Mouse (Mus musculus) heart, embryonic 12.5 days (tissue): ENCODE results near the gene Gpc2. TPM values are rescaled to one million over a fixed set of nuclear protein-coding genes. Genes with fewer than 3 reads are reported as not detected.

Experiments
- ATAC-seq: fragments of 200-750 bp; cut with Nextera tagmentation; 2 replicates; pipeline ENCODE4 v1.8.0; 2017; ENCODE audit warnings: moderate TSS enrichment, moderate library complexity; ENCODE audit not compliant: insufficient number of reproducible peaks, low FRiP score
- H3K27ac ChIP-seq: fragments of 300-500 bp; sonication (generic); 2 replicates; pipeline ENCODE4 v1.5.1; 2016; ENCODE audit warnings: mild to moderate bottlenecking, moderate library complexity; ENCODE audit not compliant: poor library complexity, severe bottlenecking
- H3K27me3 ChIP-seq: fragments of 300-500 bp; sonication (generic); replicated peaks from 2 replicates; pipeline ENCODE4 v1.6.1; 2016; ENCODE audit warnings: mild to moderate bottlenecking, moderate library complexity
- H3K36me3 ChIP-seq: fragments of 300-500 bp; sonication (generic); 2 replicates; pipeline ENCODE4 v1.6.1; 2016; ENCODE audit warnings: mild to moderate bottlenecking, moderate library complexity
- H3K4me1 ChIP-seq: fragments of 300-500 bp; sonication (generic); replicated peaks from 2 replicates; pipeline ENCODE4 v1.6.1; 2016; ENCODE audit warnings: mild to moderate bottlenecking
- H3K4me2 ChIP-seq: fragments of 300-500 bp; sonication (generic); 2 replicates; pipeline ENCODE4 v1.6.1; 2016; ENCODE audit warnings: mild to moderate bottlenecking, moderate library complexity
- H3K4me3 ChIP-seq: fragments of 300-500 bp; sonication (generic); 2 replicates; pipeline ENCODE4 v1.5.1; 2016; ENCODE audit warnings: mild to moderate bottlenecking
- H3K9ac ChIP-seq: fragments of 300-500 bp; sonication (generic); 2 replicates; pipeline ENCODE4 v1.6.1; 2016; ENCODE audit warnings: mild to moderate bottlenecking, moderate library complexity
- H3K9me3 ChIP-seq: fragments of 300-500 bp; sonication (generic); replicated peaks from 2 replicates; pipeline ENCODE4 v1.6.1; 2016; ENCODE audit warnings: mild to moderate bottlenecking, moderate library complexity
- WGBS: fragments of 180-500 bp; shearing (Covaris S2); methylation state at CpG from one replicate; pipeline ENCODE4 v1.1.7; 2016; 5-methylcytosine and 5-hydroxymethylcytosine counted together
- polyA plus RNA-seq: library from polyadenylated mRNA; unstranded; fragments of >200 nt; fragmentation: Nextera tagmentation; extraction: Ambion mirVana; gene quantifications from 2 replicates; pipeline ENCODE4 v1.2.1, GENCODE M21; 2016

Gene Gpc2
- polyA plus RNA-seq, 1 experiment from 2014 or later = 15.1 TPM

DNA sequence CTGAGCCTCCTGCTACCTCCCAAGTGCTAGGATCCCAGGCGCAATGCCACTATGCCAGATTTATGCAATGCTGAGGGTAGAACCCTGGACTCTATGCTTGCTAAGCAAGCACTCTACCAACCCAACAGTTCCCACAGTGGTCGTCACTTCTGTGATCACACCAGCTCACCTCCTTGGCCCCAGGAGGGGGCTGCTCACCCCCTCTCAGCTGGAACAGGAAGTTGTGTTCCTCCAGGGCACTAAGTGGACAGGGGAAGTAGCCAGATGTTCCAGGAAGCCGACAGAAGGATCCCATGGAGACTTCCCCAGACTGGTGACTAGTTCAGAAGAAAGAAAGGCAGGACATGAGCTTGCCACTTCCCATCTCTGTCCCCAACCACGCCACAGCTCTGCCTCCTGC is 17.8 kb downstream of the Gpc2 start:
- H3K36me3 ChIP-seq = peaks cover 53% of the 10 kb centered on the region
- H3K9me3 ChIP-seq = no peaks in the 10 kb centered on the region
- WGBS = 63% methylated on average over 4 of the region's 4 CpGs
- no peak overlapping the region for H3K4me2 ChIP-seq
- H3K4me3 ChIP-seq = no peak overlapping the region
- no peak overlapping the region for H3K27ac ChIP-seq
- peak overlapping the region; percentile 97 for H3K9ac ChIP-seq
- H3K27me3 ChIP-seq = no peaks in the 10 kb centered on the region
- H3K4me1 ChIP-seq = peaks cover 57% of the 10 kb centered on the region
- no peak for ATAC-seq

DNA sequence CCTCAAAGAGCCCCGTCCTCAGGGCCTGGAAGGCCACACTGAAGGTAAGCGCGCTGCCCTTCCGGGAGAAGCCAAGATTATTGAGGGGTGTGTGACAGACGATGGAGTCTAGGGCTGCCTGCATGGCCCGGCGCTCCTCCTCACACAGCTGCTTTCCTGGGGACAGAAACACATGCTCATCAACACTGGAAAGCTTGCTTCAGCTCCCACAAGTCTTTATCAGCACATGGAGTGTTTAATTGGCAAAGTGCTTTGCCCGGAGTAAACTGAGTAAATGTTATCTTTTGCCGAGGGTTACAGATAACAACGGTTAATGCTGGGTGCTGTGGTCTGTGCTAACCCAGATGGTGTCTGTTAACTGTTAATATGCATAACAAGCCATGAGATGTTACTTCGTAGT is 19.0 kb downstream of the Gpc2 start:
- Histone ChIP-seq H3K4me2 (no peak overlapping the region), H3K36me3 (peaks cover 44% of the 10 kb centered on the region), H3K4me1 (peaks cover 67% of the 10 kb centered on the region), H3K9me3 (no peaks in the 10 kb centered on the region), H3K4me3 (no peak overlapping the region), H3K27ac (no peak overlapping the region), H3K9ac (peak overlapping the region; percentile 39; the same call in 1 of the 2 replicates), H3K27me3 (no peaks in the 10 kb centered on the region)
- WGBS = 48% methylated on average over 11 of the region's 11 CpGs
- ATAC-seq = no peak

DNA sequence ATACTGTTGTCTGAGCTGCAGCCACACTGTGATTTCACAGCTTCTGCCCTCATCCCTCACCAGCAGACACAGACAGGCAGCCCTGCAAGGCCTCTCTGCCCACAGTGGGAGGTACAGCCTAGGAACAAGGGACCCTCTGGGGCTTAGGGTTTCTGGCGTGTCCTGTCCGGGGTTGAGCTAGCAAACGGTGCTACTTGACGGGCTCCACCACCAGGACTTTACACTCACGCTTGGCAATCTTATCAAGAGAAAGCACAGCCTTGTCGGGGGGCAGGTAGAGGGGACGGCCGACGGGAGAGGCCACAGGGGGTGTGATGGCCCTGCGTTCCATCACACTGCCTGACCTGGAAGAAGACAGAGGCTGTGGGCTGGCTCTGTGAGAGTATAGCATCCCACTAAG is 19.8 kb downstream of the Gpc2 start:
- peak overlapping the region; percentile 39; the same call in 1 of the 2 replicates for H3K9ac ChIP-seq
- H3K4me1 ChIP-seq = peaks cover 68% of the 10 kb centered on the region
- H3K27ac ChIP-seq = 0 out of 2 replicates have a peak overlapping the region, but pooled peaks have one; percentile 24

GRCm38 (mm10) chr5:138258993-138259392 is 20.8 kb downstream of the Gpc2 start:
- H3K4me1 ChIP-seq = peaks cover 65% of the 10 kb centered on the region
- H3K9me3 ChIP-seq = no peaks in the 10 kb centered on the region
- peak overlapping the region; percentile 48; the same call in 1 of the 2 replicates for H3K27ac ChIP-seq
- no peak overlapping the region for H3K4me2 ChIP-seq
- H3K36me3 ChIP-seq = peaks cover 42% of the 10 kb centered on the region
- H3K4me3 ChIP-seq = no peak overlapping the region
- H3K9ac ChIP-seq = peak overlapping the region; percentile 24; the same call in 1 of the 2 replicates
- ATAC-seq = no peak
- H3K27me3 ChIP-seq = no peaks in the 10 kb centered on the region
- WGBS = 37% methylated on average over 7 of the region's 7 CpGs

More for the DNA sequence above, 19.8 kb downstream of the Gpc2 start:
- Histone ChIP-seq H3K4me2 (0 out of 2 replicates have a peak overlapping the region, but pooled peaks have one; percentile 12), H3K36me3 (peaks cover 42% of the 10 kb centered on the region), H3K9me3 (no peaks in the 10 kb centered on the region), H3K4me3 (no peak overlapping the region), H3K27me3 (no peaks in the 10 kb centered on the region)
- WGBS = 39% methylated on average over 10 of the region's 10 CpGs
- ATAC-seq = no peak

DNA sequence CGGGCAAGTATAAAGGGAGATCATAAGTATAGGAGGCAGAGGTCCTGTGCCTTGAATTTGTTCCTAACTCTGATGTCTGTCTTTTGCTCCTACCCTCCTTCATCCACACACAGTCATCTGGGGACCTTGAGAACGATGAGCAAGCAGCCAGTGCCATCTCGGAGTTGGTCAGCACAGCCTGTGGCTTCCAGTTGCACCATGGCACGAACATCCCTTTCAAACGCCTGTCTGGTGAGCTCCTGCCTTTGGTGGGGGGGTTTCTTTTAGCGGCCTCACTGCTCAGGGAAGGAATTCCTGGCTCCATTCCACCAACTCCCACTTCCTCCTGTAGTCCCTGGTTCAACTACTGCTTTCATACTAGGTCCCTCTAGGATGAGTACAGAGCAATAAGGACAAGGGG is 21.3 kb downstream of the Gpc2 start:
- no peak overlapping the region for H3K9ac ChIP-seq
- no peak overlapping the region for H3K4me3 ChIP-seq
- H3K36me3 ChIP-seq = peaks cover 42% of the 10 kb centered on the region
- no peak for ATAC-seq
- peaks cover 65% of the 10 kb centered on the region for H3K4me1 ChIP-seq
- no peaks in the 10 kb centered on the region for H3K9me3 ChIP-seq
- WGBS = 62% methylated on average over 6 of the region's 6 CpGs
- H3K4me2 ChIP-seq = no peak overlapping the region
- peak overlapping the region; percentile 29 for H3K27ac ChIP-seq
- H3K27me3 ChIP-seq = no peaks in the 10 kb centered on the region

DNA sequence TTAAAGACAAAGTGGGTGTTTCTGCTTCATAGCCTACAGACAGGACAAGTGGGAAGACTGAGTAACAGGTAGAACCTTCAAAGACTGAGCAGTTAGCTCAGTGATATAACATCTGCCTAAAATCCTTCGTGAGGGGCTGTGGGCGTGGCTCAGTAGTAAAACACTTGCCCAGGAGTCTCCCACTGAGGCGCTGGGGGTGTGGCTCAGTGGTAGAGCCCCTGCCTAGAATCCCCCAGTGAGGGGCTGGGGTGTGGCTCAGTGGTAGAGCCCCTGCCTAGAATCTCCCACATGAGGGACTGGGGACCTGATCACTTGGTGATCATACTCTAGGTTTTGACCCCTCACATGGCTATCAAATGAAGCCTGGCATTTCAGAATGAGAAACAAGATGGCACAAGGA is 21.7 kb downstream of the Gpc2 start:
- Histone ChIP-seq H3K27me3 (no peaks in the 10 kb centered on the region), H3K27ac (no peak overlapping the region; the same call in 1 of the 2 replicates), H3K36me3 (peaks cover 42% of the 10 kb centered on the region), H3K4me2 (no peak overlapping the region), H3K9ac (no peak overlapping the region), H3K4me3 (no peak overlapping the region), H3K9me3 (no peaks in the 10 kb centered on the region), H3K4me1 (peaks cover 62% of the 10 kb centered on the region)
- ATAC-seq = no peak
- 82% methylated on average over 3 of the region's 3 CpGs for WGBS

DNA sequence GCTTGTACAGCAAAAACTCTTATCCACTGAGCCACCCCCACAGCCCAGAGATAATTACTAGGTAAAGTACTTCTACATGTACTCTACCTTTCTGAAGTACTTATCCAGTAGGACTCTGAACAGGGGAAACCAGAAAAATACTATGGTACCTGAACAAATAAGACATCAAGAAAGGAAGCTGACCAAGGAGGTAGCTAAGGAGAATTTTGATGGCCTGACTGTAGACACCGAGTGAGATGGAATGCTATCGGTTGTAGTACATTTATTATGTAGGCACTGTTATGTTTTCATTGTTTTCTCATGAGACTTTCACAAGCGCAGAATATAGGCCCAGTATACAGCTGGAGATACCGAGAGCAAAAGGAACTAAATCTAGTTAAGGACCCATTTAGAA is 22.2 kb downstream of the Gpc2 start:
- no peak overlapping the region for H3K4me2 ChIP-seq
- peaks cover 42% of the 10 kb centered on the region for H3K36me3 ChIP-seq
- H3K9me3 ChIP-seq = no peaks in the 10 kb centered on the region
- ATAC-seq = no peak
- H3K27me3 ChIP-seq = no peaks in the 10 kb centered on the region
- 93% methylated on average over 4 of the region's 4 CpGs for WGBS
- H3K4me1 ChIP-seq = peaks cover 57% of the 10 kb centered on the region
- H3K9ac ChIP-seq = no peak overlapping the region
- H3K27ac ChIP-seq = no peak overlapping the region
- H3K4me3 ChIP-seq = no peak overlapping the region

GRCm38 (mm10) chr5:138256966-138257584 is 22.7 kb downstream of the Gpc2 start:
- H3K27me3 ChIP-seq = no peaks in the 10 kb centered on the region
- H3K36me3 ChIP-seq = peaks cover 41% of the 10 kb centered on the region
- H3K9me3 ChIP-seq = no peaks in the 10 kb centered on the region
- no peak overlapping the region for H3K9ac ChIP-seq
- H3K4me2 ChIP-seq = 0 out of 2 replicates have a peak overlapping the region, but pooled peaks have one; percentile 90
- H3K4me1 ChIP-seq = peaks cover 52% of the 10 kb centered on the region
- 85% methylated on average over 10 of the region's 10 CpGs for WGBS
- H3K27ac ChIP-seq = no peak overlapping the region
- H3K4me3 ChIP-seq = no peak overlapping the region
- no peak for ATAC-seq

GRCm38 (mm10) chr5:138256094-138256467 is 23.7 kb downstream of the Gpc2 start:
- H3K27me3 ChIP-seq = no peaks in the 10 kb centered on the region
- H3K4me1 ChIP-seq = peaks cover 42% of the 10 kb centered on the region
- H3K27ac ChIP-seq = peak overlapping the region; percentile 86
- WGBS = 19% methylated on average over 7 of the region's 7 CpGs
- H3K9me3 ChIP-seq = no peaks in the 10 kb centered on the region
- H3K4me2 ChIP-seq = peak overlapping the region; percentile 90
- H3K36me3 ChIP-seq = peaks cover 31% of the 10 kb centered on the region
- H3K9ac ChIP-seq = peak overlapping the region; percentile 83
- ATAC-seq = peak; percentile 3; the same call in 1 of the 2 replicates
- H3K4me3 ChIP-seq = peak overlapping the region; percentile 84

DNA sequence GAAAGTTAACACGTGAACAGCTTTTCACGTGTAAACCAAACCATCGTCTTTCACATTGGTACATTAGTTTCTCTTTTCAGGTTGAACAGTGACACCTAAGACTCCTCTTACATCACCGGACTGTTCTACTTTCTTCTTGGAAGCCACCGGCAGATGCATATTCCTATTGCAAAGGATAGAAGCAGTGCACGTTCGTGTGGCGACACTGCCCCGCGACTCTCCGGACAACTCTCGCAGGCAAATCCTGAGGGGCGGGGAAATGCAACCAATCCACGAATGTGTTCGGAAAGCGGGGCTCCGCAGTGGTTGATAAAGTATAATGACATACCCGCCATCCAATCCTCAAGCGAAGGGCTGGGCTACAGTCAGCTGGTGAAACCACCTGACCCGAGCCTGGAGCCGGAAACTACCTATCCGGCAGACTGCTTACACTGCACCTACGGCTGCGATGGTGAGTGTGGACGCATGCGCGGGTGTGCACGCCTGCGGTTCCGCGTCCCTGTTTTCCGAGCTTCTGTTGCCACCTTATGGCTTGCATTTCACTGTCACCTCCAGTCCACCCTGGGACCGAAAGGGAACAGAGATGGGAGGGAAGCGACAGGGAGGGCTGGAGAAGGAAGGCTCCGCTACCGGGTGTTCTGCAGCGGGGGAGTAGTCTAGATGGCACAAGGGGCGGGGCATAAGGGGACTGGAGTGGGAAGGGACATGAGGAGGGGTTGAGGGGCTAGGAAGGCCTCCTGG is 24.3 kb downstream of the Gpc2 start, which contains the start of gene Lamtor4:
Gene Lamtor4 (plus strand): TSS at position 130 of the 741 bp plus-strand sequence.
- no peaks in the 10 kb centered on the region for H3K27me3 ChIP-seq
- peak within 1 kb of the TSS; percentile 84 for H3K4me3 ChIP-seq
- under 1% methylated on average over 38 of the region's 38 CpGs for WGBS
- peak within 1 kb of the TSS; percentile 86 for H3K27ac ChIP-seq
- peak within 1 kb of the TSS; percentile 90 for H3K4me2 ChIP-seq
- peaks cover 26% of the 10 kb centered on the region for H3K36me3 ChIP-seq
- H3K4me1 ChIP-seq = peaks cover 37% of the 10 kb centered on the region
- H3K9me3 ChIP-seq = no peaks in the 10 kb centered on the region
- peak within 1 kb of the TSS; percentile 83 for H3K9ac ChIP-seq
- peak; percentile 100 for ATAC-seq

DNA sequence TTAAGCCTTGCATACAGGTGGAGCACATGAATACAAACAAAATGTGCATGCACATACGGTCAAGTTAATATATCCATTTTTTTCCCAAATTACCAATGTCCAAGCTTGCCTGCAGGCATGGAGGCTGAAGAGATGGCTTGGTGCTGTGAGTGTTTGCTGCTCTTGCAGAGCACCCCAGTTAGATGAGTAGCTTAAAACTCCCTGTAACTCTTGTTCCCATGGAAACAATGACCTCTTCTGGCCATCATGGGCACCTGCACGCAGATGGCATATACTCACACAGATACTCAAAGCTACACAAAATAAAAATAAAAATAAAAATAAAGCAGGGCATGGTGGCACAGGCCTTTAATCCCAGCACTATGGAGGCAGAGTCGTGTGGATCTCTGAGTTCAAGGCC is 26.7 kb downstream of the Gpc2 start:
- Histone ChIP-seq H3K9ac (no peak overlapping the region), H3K4me2 (no peak overlapping the region), H3K27ac (no peak overlapping the region), H3K27me3 (no peaks in the 10 kb centered on the region), H3K4me1 (peaks cover 14% of the 10 kb centered on the region), H3K4me3 (no peak overlapping the region), H3K36me3 (0 out of 2 replicates have a peak, but pooled peaks cover 3% of the 10 kb centered on the region), H3K9me3 (no peaks in the 10 kb centered on the region)
- ATAC-seq = no peak
- 85% methylated on average over 3 of the region's 3 CpGs for WGBS
